Mouse (Mus musculus) adrenal gland, postnatal 14 days (tissue): ENCODE data around the gene Pla2g5. TPM values are rescaled to one million over a fixed set of nuclear protein-coding genes. Genes with fewer than 3 reads are reported as not detected.
"Not testable (repeated sequence)": the region's sequence is repeated elsewhere in the genome, so short reads cannot be mapped to it uniquely, and the experiment has no call there.

ENCODE experiments used
- DNase-seq: peaks from one replicate; pipeline ENCODE4 v3.0.0; 2021; ENCODE audit warnings: mixed read lengths
- total RNA-seq: library from RNA; stranded (reverse); gene quantifications from 2 replicates; pipeline ENCODE4 v1.2.3, GENCODE M21; 2021

Pla2g5 gene
- total RNA-seq, 1 experiment from 2014 or later, result 13.2 TPM

- DNase-seq, result no peak
Observed at GRCm38 (mm10) chr4:138858446-138858845, 4.8 kb downstream of the Pla2g5 start.

DNA sequence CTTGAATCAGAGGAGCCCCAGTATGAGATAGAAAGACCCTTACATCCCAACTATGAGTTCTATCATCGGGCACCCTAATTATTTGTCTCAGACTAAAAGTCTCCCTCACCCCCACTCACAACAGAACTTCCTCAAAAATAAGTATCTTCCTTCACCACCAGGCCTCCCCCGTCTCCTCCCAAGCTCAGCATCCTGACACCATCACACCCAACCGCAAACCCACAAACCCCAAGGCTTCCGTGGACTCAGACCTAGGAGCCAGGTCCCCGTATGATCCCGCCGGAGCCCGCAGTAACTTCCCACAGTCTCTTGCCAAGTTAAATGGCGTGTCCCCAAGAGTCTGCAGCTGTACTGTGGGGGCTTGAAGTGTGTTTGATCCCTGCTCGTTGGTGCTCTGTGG lies 5.7 kb downstream of the Pla2g5 start:
- no peak for DNase-seq

- peak; percentile 85 for DNase-seq
Observed at GRCm38 (mm10) chr4:138856491-138856890, 6.8 kb downstream of the Pla2g5 start.

- no peak for DNase-seq
Observed at GRCm38 (mm10) chr4:138855092-138855632, 8.1 kb downstream of the Pla2g5 start.

GRCm38 (mm10) chr4:138852961-138853360 lies 10.3 kb downstream of the Pla2g5 start:
- no peak for DNase-seq

- DNase-seq, result peak; percentile 86
Observed at GRCm38 (mm10) chr4:138851463-138851862, 11.8 kb downstream of the Pla2g5 start.

- DNase-seq, result no peak
Observed at GRCm38 (mm10) chr4:138841386-138841785, 21.9 kb downstream of the Pla2g5 start.

DNA sequence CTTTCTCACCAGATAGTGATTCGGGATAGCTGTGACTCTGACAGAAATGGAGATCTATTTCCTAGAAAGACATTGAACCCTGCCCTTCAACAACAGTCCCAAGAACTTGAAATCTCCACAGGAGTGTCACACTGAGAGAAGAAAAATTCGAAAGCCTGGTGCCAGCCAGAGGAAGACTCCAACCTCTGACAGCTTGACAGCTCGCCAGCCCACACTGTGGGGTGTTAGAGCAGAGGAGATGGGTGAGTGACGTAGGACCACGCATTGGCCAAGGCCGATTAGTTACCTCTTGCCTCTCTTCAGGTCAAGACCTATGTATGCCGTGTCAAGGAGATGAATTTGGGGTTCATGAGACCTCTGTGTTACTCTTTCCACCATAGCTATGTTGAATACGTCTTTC lies 22.6 kb downstream of the Pla2g5 start:
- no peak for DNase-seq

DNA sequence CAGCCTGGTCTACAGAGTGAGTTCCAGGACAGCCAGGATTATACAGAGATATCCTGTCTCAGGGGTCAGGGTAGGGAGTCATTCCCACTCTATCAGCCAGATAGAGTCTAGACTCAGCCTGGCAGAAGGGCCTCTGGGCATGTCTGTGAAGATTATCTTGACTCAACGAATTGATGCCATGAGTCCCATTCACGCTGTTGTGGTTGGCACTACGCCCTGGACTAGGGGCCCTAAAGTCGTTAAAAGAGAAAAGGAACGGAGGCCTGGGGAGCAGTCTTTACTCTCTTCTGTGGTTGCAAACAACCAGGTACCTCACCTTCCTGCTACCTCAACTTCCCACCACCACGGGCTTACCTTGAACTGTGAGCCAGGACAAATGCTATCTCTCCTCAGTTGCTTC lies 23.5 kb downstream of the Pla2g5 start:
- no peak for DNase-seq

GRCm38 (mm10) chr4:138827147-138827546 lies 36.1 kb downstream of the Pla2g5 start:
- DNase-seq, result no peak

- peak; percentile 27 for DNase-seq
Observed at GRCm38 (mm10) chr4:138825751-138826567, 37.3 kb downstream of the Pla2g5 start.

GRCm38 (mm10) chr4:138824660-138825059 lies 38.6 kb downstream of the Pla2g5 start:
- peak; percentile 32 for DNase-seq

DNA sequence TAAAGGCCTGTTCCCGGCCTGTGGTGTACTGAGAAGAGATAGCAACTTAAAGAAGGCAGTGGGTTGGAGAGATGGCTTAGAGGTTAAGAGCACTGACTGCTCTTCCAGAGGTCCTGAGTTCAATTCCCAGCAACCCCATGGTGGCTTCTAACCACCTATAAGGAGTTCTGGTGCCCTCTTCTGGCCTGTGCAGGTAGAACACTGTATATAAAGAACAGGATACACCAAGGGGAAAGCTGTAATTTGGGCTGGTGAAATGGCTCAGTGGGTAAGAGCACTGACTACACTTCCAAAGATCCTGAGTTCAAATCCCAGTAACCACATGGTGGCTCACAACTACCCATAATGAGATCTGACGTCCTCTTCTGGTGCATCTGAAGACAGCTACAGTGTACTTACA lies 39.1 kb downstream of the Pla2g5 start:
- not testable (repeated sequence) for DNase-seq

- no peak for DNase-seq
Observed at GRCm38 (mm10) chr4:138821036-138821435, 42.2 kb downstream of the Pla2g5 start.

- peak; percentile 86 for DNase-seq
Observed at GRCm38 (mm10) chr4:138819101-138819500, 44.2 kb downstream of the Pla2g5 start.

DNA sequence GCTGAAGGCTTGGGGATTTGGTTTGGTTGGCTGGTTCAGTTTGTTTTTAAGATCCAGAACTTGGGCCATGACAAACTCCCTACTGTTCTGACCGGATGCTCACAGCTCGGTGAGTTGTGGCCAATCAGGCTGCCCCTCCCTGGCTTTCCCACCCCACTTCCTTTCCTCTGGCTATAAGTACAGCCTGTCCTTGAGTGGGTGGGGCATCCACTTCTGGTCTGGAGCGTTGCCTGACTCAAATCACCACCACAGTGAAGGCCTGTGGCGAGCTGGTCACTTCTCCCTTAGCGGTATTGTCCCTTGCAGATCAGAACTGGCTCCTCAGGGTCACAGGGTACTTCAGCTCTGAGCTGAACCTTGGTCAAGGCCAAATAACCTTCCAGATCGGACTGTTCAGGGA lies 45.5 kb downstream of the Pla2g5 start:
- peak; percentile 60 for DNase-seq

DNA sequence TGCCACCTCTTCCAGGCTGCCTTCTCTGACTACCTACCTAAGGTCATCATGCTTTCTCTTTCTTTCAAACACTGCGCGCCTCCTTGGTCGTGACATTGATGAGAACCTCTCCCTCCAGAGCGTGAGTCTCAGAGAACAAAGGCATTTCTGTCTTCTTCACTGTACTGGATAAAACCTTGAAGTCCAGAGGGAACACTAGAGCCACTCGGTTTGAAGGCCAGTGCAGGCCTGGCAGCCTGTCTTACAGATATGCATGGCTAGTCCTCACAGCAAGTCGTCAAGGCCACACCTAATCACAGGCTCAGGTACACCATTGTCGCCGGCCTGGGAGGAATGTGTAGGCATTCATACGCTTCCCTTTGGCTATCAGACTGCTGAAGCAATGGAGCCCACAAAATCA lies 47.1 kb downstream of the Pla2g5 start:
- no peak for DNase-seq

DNA sequence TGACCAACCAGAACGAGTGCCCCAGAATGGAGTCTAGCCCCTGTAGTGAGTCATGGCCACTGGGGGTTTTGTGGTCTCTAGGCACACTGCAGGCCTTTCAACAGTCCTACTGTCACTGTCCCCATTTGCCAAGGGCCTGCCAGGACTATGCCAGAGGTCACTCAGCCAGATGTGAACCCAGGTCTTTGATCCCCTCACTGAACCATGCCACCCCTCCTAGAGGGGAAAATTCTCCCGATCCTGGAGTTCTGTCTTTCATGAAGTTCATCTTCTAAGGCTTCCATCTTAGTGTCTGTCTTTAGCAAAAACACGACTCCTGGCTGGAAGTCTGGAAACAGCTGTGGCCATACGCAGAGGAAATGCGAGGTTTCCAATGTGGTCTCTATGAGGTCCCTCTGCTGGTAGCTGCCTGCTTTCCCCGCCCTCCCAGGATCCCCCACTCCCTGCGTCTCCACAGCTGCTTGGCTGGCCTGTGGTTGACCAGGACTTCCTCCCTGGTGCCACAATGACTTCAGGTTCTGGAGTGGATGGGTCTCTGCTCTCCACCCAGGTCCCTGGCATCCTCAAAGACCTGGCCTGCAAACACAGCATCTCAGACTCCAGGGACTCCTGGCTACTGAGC lies 56.3 kb downstream of the Pla2g5 start:
- no peak for DNase-seq

DNA sequence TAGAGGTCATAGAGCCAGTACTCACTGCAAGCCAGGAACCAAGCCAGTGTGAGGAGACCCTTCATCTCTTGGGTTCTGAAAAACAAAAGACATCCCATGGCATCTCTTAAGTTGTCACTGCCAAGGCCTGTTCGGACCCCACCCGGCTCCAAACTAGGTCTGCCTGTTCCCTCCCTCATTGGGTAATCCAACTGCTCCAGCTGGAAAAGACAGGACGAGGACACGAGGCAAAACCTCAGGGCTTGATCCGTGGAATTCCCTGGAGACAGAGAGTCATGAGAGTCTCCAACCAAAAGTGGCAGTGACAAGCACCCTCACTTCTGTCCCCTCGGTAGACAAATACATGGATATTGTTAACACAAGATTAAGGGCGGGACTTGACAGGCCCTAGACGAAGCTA lies 57.1 kb downstream of the Pla2g5 start:
- DNase-seq, result no peak

DNA sequence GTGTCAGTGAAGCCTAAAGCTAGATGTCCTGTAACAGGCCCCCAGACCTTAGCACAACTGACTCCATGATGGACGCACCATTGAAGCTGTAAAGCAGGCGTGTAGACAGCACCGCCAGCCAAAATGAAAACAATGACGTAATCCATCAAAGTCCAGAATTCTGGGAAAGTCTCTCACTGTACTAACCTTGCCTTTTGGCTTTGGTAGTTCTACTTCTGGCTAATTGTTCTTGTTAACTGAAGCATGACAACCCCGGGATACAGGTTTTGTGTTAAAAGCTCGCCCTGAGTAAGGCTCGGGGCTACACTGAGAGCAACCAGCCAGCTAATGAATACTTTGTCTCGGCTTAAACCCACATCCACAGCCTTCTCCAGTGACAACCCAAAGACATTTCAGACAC lies 58.0 kb downstream of the Pla2g5 start:
- DNase-seq, result no peak

GRCm38 (mm10) chr4:138802917-138803316 lies 60.4 kb downstream of the Pla2g5 start:
- peak; percentile 46 for DNase-seq

DNA sequence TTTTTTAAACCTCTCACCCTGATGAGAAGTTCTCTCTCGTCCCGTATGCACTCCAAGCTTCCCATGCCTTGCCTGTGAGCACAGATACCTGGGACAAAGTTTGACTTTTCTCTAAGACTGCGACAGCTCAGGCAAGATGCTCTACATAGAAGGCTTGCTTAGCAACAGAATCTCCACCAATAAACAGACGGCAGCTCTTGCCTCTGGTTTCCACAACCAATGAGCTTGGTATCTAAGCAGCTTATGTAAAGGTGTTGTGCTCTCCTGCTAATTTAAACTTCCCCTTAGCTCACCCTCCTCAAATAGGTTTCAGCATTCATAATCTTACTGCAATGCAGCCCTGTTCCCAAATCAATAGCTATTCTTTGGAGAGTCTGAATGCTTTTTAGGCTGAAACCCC lies 61.7 kb downstream of the Pla2g5 start:
- DNase-seq, result no peak

DNA sequence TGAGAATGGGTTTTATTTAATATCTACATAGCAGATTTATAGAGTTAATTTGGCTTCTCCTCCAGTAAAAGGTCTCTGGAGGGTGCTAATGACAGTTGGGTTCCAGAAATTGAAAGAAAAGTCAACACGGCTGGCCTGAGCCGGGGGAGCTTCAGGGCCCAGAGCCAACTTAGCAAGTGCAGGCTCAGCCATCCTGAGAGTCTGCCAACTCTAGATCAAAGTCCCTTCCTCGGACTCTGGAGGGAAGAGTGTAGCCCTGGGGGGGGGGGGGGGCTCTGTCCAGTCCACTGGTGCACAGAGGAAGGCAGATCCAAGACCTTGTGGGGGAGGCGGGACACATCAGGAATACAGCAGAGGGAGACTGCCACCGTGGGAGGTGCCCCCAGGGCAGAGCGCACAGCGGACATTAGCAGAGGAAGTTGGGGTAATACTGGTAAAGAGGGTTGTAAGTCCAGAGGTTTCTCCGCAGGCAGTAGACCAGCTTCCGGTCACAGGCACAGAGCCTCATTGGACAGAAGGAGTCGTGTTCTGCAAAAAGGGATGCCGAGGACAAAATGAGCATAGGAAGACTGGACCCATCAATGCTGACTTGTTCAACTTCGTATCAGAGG lies 63.0 kb downstream of the Pla2g5 start:
- peak; percentile 64 for DNase-seq
